Mouse (Mus musculus): ENCODE results near the gene Coro2a. TPM values are rescaled to one million over a fixed set of nuclear protein-coding genes. Genes with fewer than 3 reads are reported as not detected.
"Not testable (repeated sequence)": the region's sequence is repeated elsewhere in the genome, so short reads cannot be mapped to it uniquely, and the experiment has no call there.

The Coro2a gene
- polyA plus RNA-seq, 1 experiment from 2014 or later = 1.4 TPM

DNA sequence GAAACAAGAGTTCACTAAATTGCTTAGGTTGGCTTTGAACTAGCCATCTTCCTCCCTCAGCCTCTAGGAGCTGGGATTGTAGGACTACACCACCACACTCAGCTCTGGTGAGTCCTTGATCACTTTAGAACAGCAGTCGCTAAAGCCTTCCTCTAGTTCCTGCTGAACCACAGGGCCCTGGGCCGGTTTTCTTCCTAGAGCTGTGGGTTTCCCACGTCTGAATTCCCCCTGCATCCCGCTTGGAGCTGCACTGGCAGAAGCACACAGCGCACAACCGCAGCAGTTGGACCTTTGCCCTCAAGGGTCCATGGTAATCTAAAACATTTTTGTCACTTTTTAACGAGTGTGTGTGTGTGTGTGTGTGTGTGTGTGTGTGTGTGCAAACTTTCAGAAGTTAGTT lies 702 bp upstream of the Coro2a start:
- no peaks in the 10 kb centered on the region for H3K9me3 ChIP-seq
- H3K27ac ChIP-seq = no peak overlapping the region
- H3K4me3 ChIP-seq = no peak overlapping the region
- H3K4me1 ChIP-seq = peaks cover 15% of the 10 kb centered on the region
- H3K27me3 ChIP-seq (ENCODE audit: insufficient read depth, poor library complexity, severe bottlenecking) = peaks cover 99% of the 10 kb centered on the region
- no peak for DNase-seq (ENCODE audit: low spot score)
- no peaks in the 10 kb centered on the region for H3K36me3 ChIP-seq
- WGBS = 57% methylated on average over 7 of the region's 7 CpGs

DNA sequence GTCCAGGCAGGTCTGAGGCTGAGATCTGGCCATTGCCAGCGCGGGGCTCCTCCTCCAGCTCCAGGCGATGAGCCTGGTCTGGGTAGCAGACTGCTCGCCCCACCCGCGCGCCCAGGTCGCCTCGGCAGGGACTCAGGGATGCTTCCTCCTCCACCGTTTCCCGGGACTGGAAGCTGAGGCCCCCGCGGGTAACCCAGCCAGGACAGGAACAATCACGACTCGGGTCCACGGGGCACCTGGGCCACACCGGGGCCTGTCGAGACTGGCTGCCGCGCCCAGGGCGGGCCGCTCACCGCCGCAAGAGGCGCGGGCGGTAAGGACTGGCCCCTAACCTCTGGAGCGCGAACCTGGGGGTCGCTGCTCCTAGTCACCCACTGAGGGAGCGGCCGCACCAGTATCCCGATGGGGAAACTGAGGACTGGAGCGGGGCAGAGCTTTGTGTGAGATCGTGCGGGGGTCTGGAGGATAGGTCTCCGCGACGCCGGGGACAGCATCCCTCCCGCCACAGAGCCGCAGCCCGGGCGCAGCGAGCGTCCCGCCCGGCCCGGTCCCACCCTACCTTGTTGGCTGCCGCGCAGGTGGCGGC lies 651 bp downstream of the Coro2a start:
- H3K27ac ChIP-seq = peak overlapping the region; percentile 45; the same call in 1 of the 2 replicates
- peak overlapping the region; percentile 64 for H3K4me3 ChIP-seq
- no peaks in the 10 kb centered on the region for H3K9me3 ChIP-seq
- H3K36me3 ChIP-seq = no peaks in the 10 kb centered on the region
- peaks cover 19% of the 10 kb centered on the region for H3K4me1 ChIP-seq
- no peak for DNase-seq (ENCODE audit: low spot score)
- under 1% methylated on average over 39 of the region's 52 CpGs for WGBS
- H3K27me3 ChIP-seq (ENCODE audit: insufficient read depth, poor library complexity, severe bottlenecking) = peaks cover 97% of the 10 kb centered on the region

DNA sequence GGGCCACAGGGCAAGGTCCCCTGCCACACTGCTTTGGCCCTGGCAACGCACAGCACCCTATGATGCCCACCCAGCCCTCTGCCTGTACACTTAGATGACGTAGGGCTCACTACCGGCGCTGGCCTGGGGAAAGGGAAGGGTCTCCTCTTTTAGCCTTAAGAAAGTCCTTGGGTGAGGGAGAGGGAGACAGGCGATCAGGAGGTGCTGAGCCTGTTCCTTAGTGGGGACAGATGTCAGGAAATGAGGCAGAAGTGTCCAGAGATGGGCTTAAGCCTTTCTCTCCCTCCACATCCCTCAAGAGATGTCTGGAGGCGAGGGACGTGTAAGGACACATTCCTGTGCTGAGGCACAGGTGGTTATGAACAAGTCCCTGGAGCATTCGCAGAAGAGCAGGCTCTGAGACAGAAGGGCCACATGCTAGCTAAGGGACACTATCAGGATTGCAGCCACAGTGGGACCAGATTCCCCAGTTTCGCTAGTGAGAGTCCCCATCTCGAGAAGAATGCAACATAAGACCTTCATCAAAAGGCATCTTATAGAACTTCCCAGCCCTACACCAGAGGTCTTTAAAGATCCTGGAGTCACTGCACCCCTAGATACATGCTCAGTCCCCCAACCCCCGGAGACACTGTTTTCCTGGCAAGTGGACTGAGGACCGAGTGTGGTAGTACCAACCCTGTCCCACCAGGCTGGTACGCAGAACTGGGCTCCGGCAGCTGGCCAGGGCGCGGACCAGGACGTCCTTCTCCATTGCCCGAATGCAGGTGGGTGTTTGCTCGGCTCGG lies 1.3 kb downstream of the Coro2a start:
- Histone ChIP-seq H3K9me3 (no peaks in the 10 kb centered on the region), H3K4me1 (peaks cover 22% of the 10 kb centered on the region), H3K36me3 (no peaks in the 10 kb centered on the region), H3K27ac (no peak overlapping the region), H3K4me3 (peak overlapping the region; percentile 64), H3K27me3 (ENCODE audit: insufficient read depth, poor library complexity, severe bottlenecking) (peaks cover 97% of the 10 kb centered on the region)
- DNase-seq (ENCODE audit: low spot score) = no peak
- 39% methylated on average over 20 of the region's 20 CpGs for WGBS

DNA sequence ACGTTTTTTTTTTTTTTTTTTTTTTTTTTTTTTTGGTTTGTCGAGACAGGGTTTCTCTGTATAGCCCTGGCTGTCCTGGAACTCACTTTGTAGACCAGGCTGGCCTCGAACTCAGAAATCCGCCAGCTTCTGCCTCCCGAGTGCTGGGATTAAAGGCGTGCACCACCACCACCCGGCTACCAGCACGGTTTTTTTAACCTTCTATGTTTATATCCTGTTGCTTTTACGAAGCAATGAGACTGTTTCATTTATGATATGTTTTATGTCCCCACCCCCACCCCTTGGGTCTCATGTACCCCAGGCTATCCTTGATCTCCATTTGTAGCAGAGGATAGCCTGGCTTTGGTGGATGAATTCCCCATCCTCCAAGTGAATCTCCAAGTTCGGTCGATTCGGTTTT lies 2.4 kb downstream of the Coro2a start:
- not testable (repeated sequence) for H3K9me3 ChIP-seq; DNase-seq (ENCODE audit: low spot score); H3K27ac ChIP-seq; H3K36me3 ChIP-seq; H3K4me3 ChIP-seq
- 78% methylated on average over 11 of the region's 12 CpGs for WGBS
- H3K4me1 ChIP-seq = peaks cover 22% of the 10 kb centered on the region
- peaks cover 89% of the 10 kb centered on the region for H3K27me3 ChIP-seq (ENCODE audit: insufficient read depth, poor library complexity, severe bottlenecking)

DNA sequence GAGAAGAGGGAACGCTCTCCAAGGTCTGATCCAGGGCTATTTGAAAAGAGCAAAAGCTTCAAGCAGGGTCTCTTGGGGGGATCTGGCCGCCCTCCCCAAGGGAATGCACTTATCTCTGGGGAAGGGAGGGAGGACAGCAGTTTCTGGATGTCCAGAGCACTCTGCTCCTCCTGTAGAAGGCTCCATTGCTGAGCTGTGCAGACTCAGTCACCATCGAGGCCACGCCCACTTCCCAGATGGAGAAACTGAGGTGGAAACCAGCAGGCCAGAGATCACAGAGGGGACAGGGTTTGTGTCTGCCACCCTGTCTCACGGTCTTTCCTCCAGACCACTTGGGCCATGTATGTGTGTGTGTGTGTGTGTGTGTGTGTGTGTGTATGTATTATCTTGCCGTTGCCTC lies 3.0 kb downstream of the Coro2a start:
- Histone ChIP-seq H3K36me3 (no peaks in the 10 kb centered on the region), H3K4me3 (no peak overlapping the region), H3K27me3 (ENCODE audit: insufficient read depth, poor library complexity, severe bottlenecking) (peaks cover 87% of the 10 kb centered on the region), H3K4me1 (peaks cover 22% of the 10 kb centered on the region), H3K27ac (no peak overlapping the region), H3K9me3 (no peaks in the 10 kb centered on the region)
- no peak for DNase-seq (ENCODE audit: low spot score)
- 65% methylated on average over 6 of the region's 6 CpGs for WGBS

DNA sequence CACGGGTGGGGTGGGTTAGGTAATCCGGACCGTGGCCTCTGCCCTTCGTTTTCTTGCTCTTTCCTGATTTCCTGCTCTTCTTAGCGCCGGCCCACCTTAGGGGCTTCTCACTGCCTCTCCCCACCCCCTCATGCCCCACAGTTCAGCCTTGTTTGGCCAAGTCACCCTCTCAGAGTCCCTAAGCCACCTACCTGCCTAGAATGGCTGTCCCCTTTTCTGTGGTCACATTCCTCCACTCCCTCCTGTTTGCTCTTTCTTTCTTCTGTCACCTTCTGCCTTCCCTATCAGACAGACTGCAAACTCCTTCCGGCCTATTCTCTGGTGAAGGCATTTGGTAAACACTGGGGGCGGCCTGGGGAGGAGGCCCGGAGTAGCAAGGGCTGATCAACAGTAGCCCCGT lies 3.9 kb downstream of the Coro2a start:
- peaks cover 84% of the 10 kb centered on the region for H3K27me3 ChIP-seq (ENCODE audit: insufficient read depth, poor library complexity, severe bottlenecking)
- 51% methylated on average over 10 of the region's 10 CpGs for WGBS

DNA sequence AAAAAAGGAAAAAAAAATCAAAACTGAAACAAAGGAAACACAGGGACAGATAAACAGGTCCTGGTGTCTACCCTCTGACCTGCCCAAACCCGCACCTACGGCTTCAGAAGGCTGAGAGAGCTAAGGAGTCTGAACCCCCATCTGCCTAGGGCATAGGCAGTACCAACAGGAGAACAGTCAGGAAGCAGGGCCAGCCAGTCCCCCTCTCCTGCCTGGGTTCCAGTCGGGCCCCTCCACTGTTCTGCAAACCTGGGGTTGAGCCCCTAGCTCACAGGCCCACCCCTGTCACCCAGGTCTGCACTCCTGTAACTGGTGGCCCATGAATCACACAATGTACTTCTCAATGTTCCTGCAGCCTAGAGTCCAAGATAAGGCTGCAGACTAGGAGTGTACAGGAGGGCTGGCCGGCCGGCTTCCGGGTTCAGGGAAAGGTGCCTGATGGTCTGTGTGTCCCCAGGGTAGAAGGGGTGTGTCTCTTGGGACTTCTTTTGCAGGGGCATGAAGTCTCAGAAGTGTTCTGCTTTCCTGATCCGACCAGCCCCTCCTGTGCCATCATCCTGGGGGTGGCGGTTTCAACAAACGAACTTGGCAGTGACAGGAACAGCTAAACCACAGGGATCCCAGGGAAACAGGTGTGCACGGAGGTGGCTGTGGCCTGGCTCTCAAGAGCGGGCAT lies 4.6 kb downstream of the Coro2a start:
- Histone ChIP-seq H3K27me3 (ENCODE audit: insufficient read depth, poor library complexity, severe bottlenecking) (peaks cover 82% of the 10 kb centered on the region), H3K4me3 (no peak overlapping the region), H3K36me3 (no peaks in the 10 kb centered on the region), H3K4me1 (peaks cover 27% of the 10 kb centered on the region), H3K27ac (peak overlapping the region; percentile 31; the same call in 1 of the 2 replicates), H3K9me3 (no peaks in the 10 kb centered on the region)
- 56% methylated on average over 11 of the region's 11 CpGs for WGBS
- DNase-seq (ENCODE audit: low spot score) = no peak

More for the DNA sequence above, 3.9 kb downstream of the Coro2a start:
- Histone ChIP-seq H3K27ac (no peak overlapping the region), H3K9me3 (no peaks in the 10 kb centered on the region), H3K36me3 (no peaks in the 10 kb centered on the region), H3K4me3 (no peak overlapping the region), H3K4me1 (peaks cover 27% of the 10 kb centered on the region)
- no peak for DNase-seq (ENCODE audit: low spot score)

DNA sequence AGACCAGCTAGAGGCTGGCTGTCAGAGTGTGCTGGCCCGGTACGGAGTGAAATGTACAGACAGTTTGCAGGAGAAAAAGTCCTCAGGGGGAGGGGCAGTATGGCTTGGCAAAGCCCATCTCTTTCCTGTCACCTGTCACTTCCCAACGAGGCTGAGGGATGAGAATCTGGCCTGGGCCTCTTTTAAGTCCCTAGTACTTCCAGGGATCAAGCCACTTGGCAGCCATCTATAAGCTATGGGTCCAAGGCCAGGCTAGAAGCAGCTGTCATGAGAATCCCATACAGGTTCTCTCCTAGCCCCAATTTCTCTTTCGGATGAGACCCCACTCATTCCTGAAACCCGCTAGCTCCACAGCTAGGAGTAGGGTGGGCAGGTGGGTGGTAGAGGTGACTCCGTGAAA lies 5.6 kb downstream of the Coro2a start:
- Histone ChIP-seq H3K27me3 (ENCODE audit: insufficient read depth, poor library complexity, severe bottlenecking) (peaks cover 79% of the 10 kb centered on the region), H3K4me1 (peaks cover 25% of the 10 kb centered on the region), H3K4me3 (no peak overlapping the region), H3K36me3 (no peaks in the 10 kb centered on the region), H3K27ac (no peak overlapping the region), H3K9me3 (no peaks in the 10 kb centered on the region)
- DNase-seq (ENCODE audit: low spot score) = no peak
- WGBS = 74% methylated on average over 6 of the region's 6 CpGs

DNA sequence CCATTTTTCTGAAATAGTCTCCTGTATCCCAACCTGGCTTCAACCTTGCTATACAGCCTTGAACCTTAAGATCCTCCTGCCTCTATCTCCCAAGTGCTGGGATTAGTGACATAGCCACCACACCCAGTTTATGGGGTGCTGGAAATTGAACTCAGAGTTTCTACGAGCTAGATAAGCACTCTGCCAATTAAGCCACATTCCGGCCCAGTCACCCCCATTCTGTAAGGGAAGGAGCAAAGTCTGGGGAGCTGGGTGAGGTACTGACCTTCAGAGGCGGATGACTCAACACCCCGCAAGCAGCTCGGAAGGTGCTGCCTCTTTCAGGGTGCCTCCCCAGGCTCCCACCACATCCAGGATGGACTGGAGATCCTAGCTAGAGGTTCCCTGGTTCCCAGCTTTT lies 7.9 kb downstream of the Coro2a start:
- H3K4me1 ChIP-seq = peaks cover 34% of the 10 kb centered on the region
- no peak for DNase-seq (ENCODE audit: low spot score)
- no peak overlapping the region for H3K27ac ChIP-seq
- H3K9me3 ChIP-seq = no peaks in the 10 kb centered on the region
- 77% methylated on average over 5 of the region's 5 CpGs for WGBS
- no peak overlapping the region for H3K4me3 ChIP-seq
- H3K36me3 ChIP-seq = no peaks in the 10 kb centered on the region
- H3K27me3 ChIP-seq (ENCODE audit: insufficient read depth, poor library complexity, severe bottlenecking) = peaks cover 56% of the 10 kb centered on the region

DNA sequence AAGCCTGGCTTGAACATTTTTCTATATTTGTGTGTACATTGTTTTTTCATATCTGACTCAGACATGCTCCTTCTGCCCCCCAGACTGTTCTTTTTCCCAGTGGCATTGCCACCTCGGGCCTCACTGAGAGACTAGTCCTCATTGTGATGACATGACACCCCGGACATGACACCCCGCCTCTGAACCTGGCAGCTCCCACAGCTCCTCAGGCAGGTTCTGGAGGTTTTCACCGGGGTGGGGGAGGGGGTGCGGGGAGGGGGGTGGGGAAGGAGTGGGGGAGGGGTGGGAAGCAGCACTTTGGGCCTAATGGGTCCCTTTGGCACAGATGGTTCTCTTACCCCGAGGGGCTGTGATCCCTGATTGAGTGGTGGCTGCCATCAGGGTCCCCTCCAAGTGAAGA lies 8.5 kb downstream of the Coro2a start:
- no peak for DNase-seq (ENCODE audit: low spot score)
- Histone ChIP-seq H3K9me3 (no peaks in the 10 kb centered on the region), H3K27me3 (ENCODE audit: insufficient read depth, poor library complexity, severe bottlenecking) (peaks cover 49% of the 10 kb centered on the region), H3K36me3 (no peaks in the 10 kb centered on the region), H3K27ac (no peak overlapping the region), H3K4me3 (no peak overlapping the region), H3K4me1 (peaks cover 35% of the 10 kb centered on the region)
- 30% methylated on average over 6 of the region's 6 CpGs for WGBS

DNA sequence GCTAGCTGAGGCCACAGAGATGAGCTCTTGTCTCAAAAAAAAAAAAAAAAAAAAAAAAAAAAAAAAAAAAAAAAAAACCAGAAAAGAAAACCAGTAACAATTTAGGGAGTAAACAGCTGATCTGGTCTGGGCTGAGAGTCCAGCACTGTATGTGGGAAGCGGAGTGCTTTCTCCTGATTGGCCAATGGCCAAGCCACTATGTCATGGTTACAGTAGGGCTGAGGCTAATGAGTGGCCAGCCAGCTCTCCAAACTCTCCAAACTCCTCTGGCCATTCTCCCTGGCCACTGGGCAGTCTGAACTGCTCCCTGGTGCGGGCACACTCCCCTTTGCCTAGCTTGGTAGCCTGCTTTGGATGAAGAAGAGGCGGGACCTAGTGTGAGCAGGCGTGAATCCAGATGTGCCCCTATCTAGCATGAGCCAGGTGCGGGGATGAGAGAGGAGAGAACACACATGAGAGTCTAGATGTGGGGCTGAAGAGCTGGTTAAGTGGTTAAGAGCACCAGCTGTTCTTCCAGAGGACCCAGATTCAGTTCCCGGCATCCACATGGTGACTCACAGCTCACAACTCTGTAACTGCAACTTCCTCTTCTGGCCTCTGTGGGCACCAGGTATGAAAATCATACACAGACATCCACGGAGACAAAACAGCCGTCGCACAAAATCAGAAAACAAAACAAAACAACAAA lies 10.0 kb downstream of the Coro2a start:
- Histone ChIP-seq H3K4me1 (peaks cover 35% of the 10 kb centered on the region), H3K36me3 (no peaks in the 10 kb centered on the region), H3K4me3 (no peak overlapping the region), H3K27ac (no peak overlapping the region), H3K9me3 (no peaks in the 10 kb centered on the region), H3K27me3 (ENCODE audit: insufficient read depth, poor library complexity, severe bottlenecking) (peaks cover 35% of the 10 kb centered on the region)
- no peak for DNase-seq (ENCODE audit: low spot score)
- 90% methylated on average over 9 of the region's 9 CpGs for WGBS

DNA sequence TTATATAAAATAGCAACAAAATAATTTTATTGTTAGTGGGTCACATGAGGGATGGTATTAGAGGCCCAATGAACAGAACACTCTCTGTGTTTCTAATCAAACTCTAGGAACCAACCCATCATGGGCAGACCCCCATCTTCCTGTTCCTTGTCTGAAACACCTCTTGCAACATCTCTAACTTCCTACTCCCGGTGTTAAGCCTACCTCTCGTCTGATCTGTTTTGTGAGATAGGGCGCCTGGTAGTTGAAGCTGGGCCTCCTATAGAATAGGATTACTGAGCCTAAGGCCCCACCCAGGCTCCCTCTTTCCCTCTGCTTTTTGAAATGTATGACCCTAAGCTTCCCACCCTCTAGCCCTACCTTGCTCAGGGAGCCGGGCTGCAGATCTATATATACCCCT lies 11.2 kb downstream of the Coro2a start:
- Histone ChIP-seq H3K9me3 (no peaks in the 10 kb centered on the region), H3K27ac (no peak overlapping the region), H3K4me3 (no peak overlapping the region), H3K27me3 (ENCODE audit: insufficient read depth, poor library complexity, severe bottlenecking) (peaks cover 25% of the 10 kb centered on the region; the same call in 1 of the 2 replicates), H3K36me3 (no peaks in the 10 kb centered on the region), H3K4me1 (peaks cover 41% of the 10 kb centered on the region)
- no peak for DNase-seq (ENCODE audit: low spot score)
- WGBS = 40% methylated on average over 4 of the region's 4 CpGs

All from heart, embryonic 10.5 days (tissue).